Mouse (Mus musculus) olfactory bulb, adult 2 months (tissue): Measurements from ENCODE around the gene Grm1.

ENCODE experiments used
- CTCF ChIP-seq: fragments of 200-500 bp; IDR thresholded peaks from 2 replicates; pipeline ENCODE4 v1.5.1; 2012; ENCODE audit warnings: low read depth, mild to moderate bottlenecking, low read length, moderate library complexity; ENCODE audit not compliant: insufficient read depth
- POLR2A ChIP-seq: fragments of 200-500 bp; IDR thresholded peaks from 2 replicates; pipeline ENCODE4 v1.6.1; 2012; ENCODE audit warnings: mild to moderate bottlenecking, low read depth, low read length, moderate library complexity; ENCODE audit not compliant: insufficient read depth

DNA sequence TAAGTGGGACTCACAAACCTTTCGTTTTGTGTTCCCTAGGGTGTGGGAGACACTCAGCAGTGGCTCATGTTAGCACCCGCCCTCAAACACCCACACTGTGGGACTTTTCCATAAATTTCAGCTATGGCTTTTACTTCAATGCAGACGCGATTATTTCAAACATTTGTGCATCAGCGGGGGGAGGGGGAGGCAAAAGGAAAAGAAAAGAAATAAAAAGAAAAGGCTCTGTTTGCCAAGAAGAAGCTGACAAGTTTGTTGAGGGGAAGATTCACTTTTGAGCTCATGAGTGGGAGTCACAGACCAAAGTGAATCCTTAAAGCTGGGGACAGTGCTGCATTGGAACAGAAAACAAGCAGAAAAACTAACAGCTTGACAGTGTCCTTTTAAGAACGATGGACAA is 384.7 kb downstream of the Grm1 start:
- TF ChIP-seq CTCF (no peak), POLR2A (no peak)
